Mouse (Mus musculus): ENCODE results near the gene Rag1. TPM values are rescaled to one million over a fixed set of nuclear protein-coding genes. Genes with fewer than 3 reads are reported as not detected.

Rag1 gene
- polyA plus RNA-seq, 1 experiment from 2014 or later: 0.17 TPM

DNA sequence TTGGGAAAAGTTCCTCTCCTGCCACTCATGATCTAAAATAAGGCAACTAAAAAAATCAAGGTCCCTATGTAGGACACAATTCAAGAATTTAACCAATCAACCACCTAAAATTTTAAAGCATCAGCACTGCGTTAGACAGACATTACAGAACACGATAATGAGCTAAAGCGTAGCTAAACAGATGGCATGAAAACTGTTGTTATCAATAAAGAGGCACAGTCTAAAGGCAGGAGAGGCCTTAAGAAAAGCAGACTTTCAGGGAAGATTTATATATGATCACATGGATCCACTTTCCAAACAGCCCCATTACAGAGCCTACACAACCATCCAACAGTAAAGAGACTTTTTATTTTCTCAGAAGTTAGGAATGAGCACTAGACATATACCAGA is 16.4 kb upstream of the Rag1 start:
- Histone ChIP-seq H3K27me3 (no peaks in the 10 kb centered on the region), H3K4me1 (no peaks in the 10 kb centered on the region), H3K4me2 (replicated peaks) (no peak overlapping the region), H3K9ac (no peak overlapping the region), H3K9me3 (no peaks in the 10 kb centered on the region), H3K27ac (no peak overlapping the region), H3K4me3 (no peak overlapping the region), H3K36me3 (no peaks in the 10 kb centered on the region)
- 79% methylated on average over 3 of the region's 3 CpGs for WGBS
- ATAC-seq (ENCODE audit: low FRiP score, low read depth): 0 out of 2 replicates have a peak, but pooled peaks have one; percentile 15

DNA sequence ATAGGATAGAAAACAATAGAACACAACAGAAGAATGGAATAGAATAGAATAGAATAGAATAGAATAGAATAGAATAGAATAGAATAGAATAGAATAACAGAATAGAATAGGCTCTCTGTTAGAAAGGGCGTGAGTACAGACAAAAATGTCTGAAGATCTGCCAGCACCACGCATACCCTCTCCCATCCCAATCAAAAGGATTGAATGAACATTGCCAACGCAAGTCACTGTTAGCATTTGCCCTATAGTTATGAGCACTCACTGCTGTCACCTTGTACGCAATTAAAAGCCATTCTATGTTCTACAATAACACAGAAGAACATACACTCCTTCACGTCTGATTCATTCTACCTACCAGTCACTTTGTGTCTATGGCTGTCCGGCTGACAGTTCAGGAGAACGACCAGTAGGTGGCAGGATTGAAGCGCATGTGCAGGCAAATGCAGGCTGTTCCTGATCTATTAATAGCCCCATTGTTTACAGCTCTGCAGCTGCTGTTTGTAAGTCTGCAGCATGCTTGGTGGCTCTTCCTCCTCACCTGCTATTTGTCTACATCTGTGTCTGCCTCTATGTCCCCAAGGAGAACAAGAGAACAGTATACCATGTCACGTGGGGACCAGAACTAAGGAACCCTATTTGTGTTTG is 15.9 kb upstream of the Rag1 start:
- H3K27ac ChIP-seq: no peak overlapping the region
- WGBS: 21% methylated on average over 9 of the region's 9 CpGs
- ATAC-seq (ENCODE audit: low FRiP score, low read depth): peak; percentile 75

DNA sequence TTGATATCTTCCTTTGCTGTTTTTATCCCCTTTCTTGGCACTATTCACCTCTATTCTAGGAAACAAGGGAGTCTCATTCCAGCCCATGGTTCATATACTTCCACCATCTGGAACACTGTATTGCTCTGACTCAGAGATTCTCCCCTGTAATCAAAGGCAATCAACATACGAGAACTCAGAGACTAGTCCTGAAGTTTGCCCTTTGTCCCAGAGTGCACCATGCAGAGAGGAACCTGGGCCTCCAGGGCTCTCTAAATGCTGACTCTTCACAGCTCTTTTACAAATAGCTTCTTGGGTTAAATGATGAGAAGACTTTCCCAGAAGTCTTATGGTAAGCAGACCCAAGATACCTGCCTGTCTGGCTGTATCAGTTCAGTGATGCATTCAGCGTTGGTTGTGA is 11.2 kb upstream of the Rag1 start:
- Histone ChIP-seq H3K9ac (no peak overlapping the region), H3K9me3 (no peaks in the 10 kb centered on the region), H3K4me3 (no peak overlapping the region), H3K36me3 (no peaks in the 10 kb centered on the region), H3K4me1 (no peaks in the 10 kb centered on the region), H3K27ac (no peak overlapping the region), H3K27me3 (no peaks in the 10 kb centered on the region), H3K4me2 (replicated peaks) (no peak overlapping the region)
- no peak for ATAC-seq (ENCODE audit: low FRiP score, low read depth)
- 76% methylated on average over 2 of the region's 2 CpGs for WGBS

More for the DNA sequence above, 15.9 kb upstream of the Rag1 start:
- Histone ChIP-seq H3K9me3 (no peaks in the 10 kb centered on the region), H3K36me3 (no peaks in the 10 kb centered on the region), H3K4me1 (no peaks in the 10 kb centered on the region), H3K4me2 (replicated peaks) (no peak overlapping the region), H3K9ac (no peak overlapping the region), H3K4me3 (no peak overlapping the region), H3K27me3 (no peaks in the 10 kb centered on the region)

GRCm38 (mm10) chr2:101652921-101653597 is 3.8 kb upstream of the Rag1 start:
- no peak overlapping the region for H3K27ac ChIP-seq
- no peaks in the 10 kb centered on the region for H3K9me3 ChIP-seq
- ATAC-seq (ENCODE audit: low FRiP score, low read depth): peak; percentile 66
- no peaks in the 10 kb centered on the region for H3K36me3 ChIP-seq
- 0 out of 2 replicates have a peak, but pooled peaks cover 3% of the 10 kb centered on the region for H3K27me3 ChIP-seq
- no peak overlapping the region; the same call in 1 of the 2 replicates for H3K9ac ChIP-seq
- peak overlapping the region; percentile 63 for H3K4me2 ChIP-seq (replicated peaks)
- WGBS: 15% methylated on average over 14 of the region's 14 CpGs
- H3K4me1 ChIP-seq: peaks cover 25% of the 10 kb centered on the region
- H3K4me3 ChIP-seq: peak overlapping the region; percentile 30

DNA sequence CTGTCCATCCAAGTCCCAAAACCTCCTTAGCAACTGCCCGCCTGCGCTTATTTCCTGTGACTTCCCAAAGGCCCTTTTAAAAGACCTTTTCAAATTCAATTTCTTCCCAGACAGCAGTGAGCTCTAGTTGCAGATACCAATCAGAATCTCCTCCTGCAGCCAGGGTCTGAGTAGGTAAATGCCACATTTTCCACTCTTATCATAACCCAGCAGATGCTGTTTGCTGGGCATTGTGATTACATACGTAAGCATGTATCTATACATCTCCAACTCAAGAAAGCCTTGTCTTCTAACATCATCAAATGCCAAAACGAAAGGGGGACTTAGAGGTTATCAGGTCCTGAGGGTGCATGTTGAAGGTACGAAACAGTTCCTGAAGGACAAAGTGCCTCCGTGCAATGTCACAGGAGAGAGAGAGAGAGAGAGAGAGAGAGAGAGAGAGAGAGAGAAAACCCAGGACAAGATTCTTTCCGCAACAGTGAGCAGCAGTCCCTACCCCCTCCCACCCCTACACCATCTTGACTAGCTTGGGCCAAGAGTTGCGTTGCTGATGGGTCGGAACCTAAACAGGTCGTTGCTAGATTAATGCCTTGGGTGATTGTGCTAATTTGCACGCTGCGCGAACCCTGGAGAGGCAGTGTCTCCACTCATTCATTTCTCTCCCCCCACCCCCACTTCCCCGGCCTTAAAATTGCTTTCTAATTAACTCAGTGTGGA is 3.1 kb upstream of the Rag1 start:
- ATAC-seq (ENCODE audit: low FRiP score, low read depth): peak; percentile 57; the same call in 1 of the 2 replicates
- Histone ChIP-seq H3K36me3 (no peaks in the 10 kb centered on the region), H3K4me3 (peak overlapping the region; percentile 30), H3K9ac (no peak overlapping the region; the same call in 1 of the 2 replicates), H3K27ac (no peak overlapping the region), H3K27me3 (0 out of 2 replicates have a peak, but pooled peaks cover 3% of the 10 kb centered on the region), H3K4me2 (replicated peaks) (peak overlapping the region; percentile 63), H3K4me1 (peaks cover 25% of the 10 kb centered on the region), H3K9me3 (no peaks in the 10 kb centered on the region)
- WGBS: 38% methylated on average over 14 of the region's 14 CpGs

- Histone ChIP-seq H3K36me3 (no peaks in the 10 kb centered on the region), H3K9me3 (no peaks in the 10 kb centered on the region), H3K9ac (no peak overlapping the region), H3K27me3 (0 out of 2 replicates have a peak, but pooled peaks cover 3% of the 10 kb centered on the region), H3K27ac (no peak overlapping the region), H3K4me2 (replicated peaks) (no peak overlapping the region), H3K4me3 (no peak overlapping the region), H3K4me1 (peaks cover 25% of the 10 kb centered on the region)
- 67% methylated on average over 1 of the region's 1 CpGs for WGBS
- no peak for ATAC-seq (ENCODE audit: low FRiP score, low read depth)
Measured at GRCm38 (mm10) chr2:101650446-101650845, 1.1 kb upstream of the Rag1 start.

- ATAC-seq (ENCODE audit: low FRiP score, low read depth): no peak
- H3K4me2 ChIP-seq (replicated peaks): peak overlapping the region; percentile 34; the same call in 1 of the 2 replicates
Measured at GRCm38 (mm10) chr2:101648361-101648760, 940 bp downstream of the Rag1 start.

DNA sequence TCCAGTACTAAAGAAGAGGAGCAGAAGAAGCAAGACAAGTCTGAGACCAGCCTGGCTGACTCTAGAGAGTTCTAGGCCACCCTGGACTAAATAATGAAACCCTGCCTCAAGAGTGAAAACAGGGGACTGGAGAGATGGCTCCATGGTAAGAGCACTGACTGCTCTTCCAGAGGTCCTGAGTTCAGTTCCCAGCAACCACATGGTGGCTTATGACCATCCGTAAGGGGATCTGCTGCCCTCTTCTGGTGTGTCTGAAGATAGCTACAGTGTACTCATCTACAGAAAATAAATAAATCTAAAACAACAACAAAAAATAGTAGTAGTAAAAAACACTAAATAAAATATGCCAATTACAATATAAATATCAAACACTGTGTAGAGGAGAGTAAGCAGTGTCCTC is 3.5 kb downstream of the Rag1 start:
- Histone ChIP-seq H3K9ac (no peak overlapping the region), H3K9me3 (no peaks in the 10 kb centered on the region), H3K27ac (no peak overlapping the region), H3K4me2 (replicated peaks) (no peak overlapping the region), H3K36me3 (no peaks in the 10 kb centered on the region), H3K4me1 (peaks cover 15% of the 10 kb centered on the region), H3K27me3 (no peaks in the 10 kb centered on the region), H3K4me3 (no peak overlapping the region)
- 88% methylated on average over 1 of the region's 1 CpGs for WGBS
- no peak for ATAC-seq (ENCODE audit: low FRiP score, low read depth)

More at GRCm38 (mm10) chr2:101648361-101648760, 940 bp downstream of the Rag1 start:
- Histone ChIP-seq H3K4me1 (peaks cover 25% of the 10 kb centered on the region), H3K9ac (no peak overlapping the region), H3K36me3 (no peaks in the 10 kb centered on the region), H3K9me3 (no peaks in the 10 kb centered on the region), H3K4me3 (no peak overlapping the region), H3K27me3 (no peaks in the 10 kb centered on the region), H3K27ac (0 out of 2 replicates have a peak overlapping the region, but pooled peaks have one; percentile 10)
- WGBS: 64% methylated on average over 2 of the region's 2 CpGs

- ATAC-seq (ENCODE audit: low FRiP score, low read depth): no peak
- Histone ChIP-seq H3K27me3 (no peaks in the 10 kb centered on the region), H3K4me1 (peaks cover 15% of the 10 kb centered on the region), H3K27ac (no peak overlapping the region), H3K4me2 (replicated peaks) (no peak overlapping the region), H3K9ac (no peak overlapping the region), H3K9me3 (no peaks in the 10 kb centered on the region), H3K4me3 (no peak overlapping the region), H3K36me3 (no peaks in the 10 kb centered on the region)
- WGBS: 55% methylated on average over 3 of the region's 3 CpGs
Measured at GRCm38 (mm10) chr2:101639840-101640350, 9.4 kb downstream of the Rag1 start.

DNA sequence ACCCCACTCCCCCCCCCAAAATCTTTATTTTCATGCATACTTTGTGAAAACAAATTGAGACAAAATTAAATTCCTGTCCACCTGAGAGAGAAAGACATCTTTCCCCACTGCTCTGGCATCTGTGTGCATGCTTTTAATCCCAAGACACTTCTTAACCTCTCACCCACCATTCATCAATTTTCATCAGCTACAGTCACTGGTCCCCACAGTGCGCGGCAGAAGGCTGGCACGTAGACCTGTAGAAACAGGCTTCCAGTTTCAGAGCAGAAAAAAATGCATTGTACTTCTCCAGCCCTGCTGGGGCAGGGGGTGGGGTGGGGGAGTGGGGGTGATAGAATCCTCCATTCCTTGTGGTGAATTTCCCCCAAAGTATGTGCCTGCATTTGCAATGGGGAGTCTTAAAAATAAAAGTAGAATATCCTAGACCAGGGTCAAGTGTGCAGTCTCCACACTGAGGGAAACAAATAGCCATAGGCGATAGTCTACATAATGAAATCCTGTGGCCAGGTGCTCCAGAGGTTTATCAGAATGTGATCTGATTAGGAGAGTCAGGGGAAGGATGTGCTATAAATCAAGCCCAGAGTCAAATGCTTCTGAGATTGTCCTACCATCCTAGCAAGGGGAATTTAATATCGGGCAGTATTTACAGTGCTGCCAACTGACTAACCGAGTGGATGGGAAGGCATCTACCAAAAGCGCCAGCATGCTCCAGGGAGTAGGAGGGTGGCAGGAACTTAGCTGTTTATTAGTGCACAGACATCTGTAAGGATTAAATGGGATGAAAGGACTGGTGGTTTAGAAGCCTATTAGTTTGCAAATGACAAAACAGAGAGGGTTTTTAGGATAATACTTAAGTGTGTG is 10.1 kb downstream of the Rag1 start:
- Histone ChIP-seq H3K27ac (no peak overlapping the region), H3K9me3 (no peaks in the 10 kb centered on the region), H3K4me3 (no peak overlapping the region), H3K9ac (no peak overlapping the region), H3K4me1 (peaks cover 15% of the 10 kb centered on the region), H3K27me3 (no peaks in the 10 kb centered on the region), H3K36me3 (no peaks in the 10 kb centered on the region), H3K4me2 (replicated peaks) (no peak overlapping the region)
- no peak for ATAC-seq (ENCODE audit: low FRiP score, low read depth)
- WGBS: 32% methylated on average over 7 of the region's 7 CpGs
